Mouse (Mus musculus) kidney, adult 9 months (tissue): ENCODE measurements at regions not wholly inside any gene's neighbourhood (a gene's known extent, or its start where the extent isn't known, plus 50 kb on each side); places are given as distances from the start of the nearest gene placed in this dataset.
A peak's percentile ranks its signal among the peaks of the same experiment; 100 is the strongest.

Source experiments
- DNase-seq: peaks from one replicate; pipeline ENCODE4 v3.0.0; 2022

- DNase-seq, result no peak
Measured at GRCm38 (mm10) chr1:193618250-193618649, 248.2 kb upstream of the Camk1g start.

GRCm38 (mm10) chr1:193610471-193610870, 240.4 kb upstream of the Camk1g start:
- no peak for DNase-seq

DNA sequence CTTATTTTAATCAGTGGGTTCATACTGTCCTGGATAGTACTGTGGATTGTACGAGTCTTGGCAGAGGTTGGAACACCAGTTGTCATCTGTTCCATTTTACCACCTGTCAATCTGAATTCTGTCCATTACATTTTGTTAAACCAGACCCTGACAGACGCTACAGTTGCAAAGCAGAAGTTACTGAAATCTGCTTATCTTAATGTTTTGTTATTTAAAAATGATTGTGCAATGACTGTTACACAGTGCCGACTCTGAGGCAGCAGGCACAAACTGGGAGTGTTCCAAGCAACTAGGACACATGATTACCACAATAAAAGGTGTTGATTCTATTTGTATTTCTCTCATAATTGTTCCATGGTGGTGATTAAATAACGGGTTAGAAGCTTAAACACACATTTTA, 229.8 kb upstream of the Camk1g start:
- no peak for DNase-seq

GRCm38 (mm10) chr1:193599163-193599562, 229.1 kb upstream of the Camk1g start:
- no peak for DNase-seq

DNA sequence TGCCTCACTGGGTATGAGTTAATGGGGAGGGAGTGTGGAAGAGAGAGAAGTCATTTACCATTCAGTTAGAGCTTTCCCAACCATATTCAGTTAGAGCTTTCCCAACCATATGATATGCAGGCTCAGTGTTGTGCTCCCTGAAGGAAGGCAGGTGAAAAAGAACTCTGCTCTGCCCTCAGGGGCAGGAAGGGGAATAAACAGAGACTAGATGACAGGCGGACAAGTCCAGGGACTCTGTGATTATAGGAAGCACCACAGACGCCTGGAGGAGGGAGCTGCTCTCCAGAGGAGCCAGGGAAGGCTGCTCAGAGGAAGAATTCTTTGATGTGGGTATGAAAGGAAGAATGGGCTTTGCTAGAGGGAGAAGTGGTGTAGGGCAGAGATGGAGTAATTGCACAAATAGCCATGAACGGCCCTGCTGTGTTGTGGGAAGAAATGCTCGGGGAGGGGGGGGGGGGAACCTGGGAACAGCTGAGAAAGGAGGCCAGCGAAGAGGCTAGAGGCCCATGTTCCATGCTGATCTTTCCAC, 220.3 kb upstream of the Camk1g start:
- no peak for DNase-seq

GRCm38 (mm10) chr1:193588477-193589464, 218.7 kb upstream of the Camk1g start:
- peak; percentile 61 for DNase-seq

GRCm38 (mm10) chr1:193587317-193587716, 217.2 kb upstream of the Camk1g start:
- no peak for DNase-seq

DNA sequence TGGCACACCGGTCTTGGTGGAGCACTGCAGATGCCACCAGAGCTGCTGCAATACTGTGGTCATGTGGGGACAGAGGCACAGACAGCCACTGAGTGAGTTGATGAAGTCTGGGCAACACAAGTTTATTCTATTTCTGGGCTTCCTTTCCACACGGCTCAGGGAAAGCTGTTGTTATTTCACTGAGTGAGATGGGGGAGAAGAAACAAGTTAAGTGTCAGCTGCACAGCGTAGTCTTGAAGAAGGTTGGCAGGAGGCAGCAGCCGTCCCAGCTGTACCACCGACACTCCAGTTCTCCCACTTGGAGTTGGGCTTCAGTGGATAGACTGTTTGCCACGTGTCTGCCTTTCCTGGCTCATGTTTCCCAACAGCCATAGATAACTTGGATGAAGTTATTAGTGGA, 216.8 kb upstream of the Camk1g start:
- no peak for DNase-seq

DNA sequence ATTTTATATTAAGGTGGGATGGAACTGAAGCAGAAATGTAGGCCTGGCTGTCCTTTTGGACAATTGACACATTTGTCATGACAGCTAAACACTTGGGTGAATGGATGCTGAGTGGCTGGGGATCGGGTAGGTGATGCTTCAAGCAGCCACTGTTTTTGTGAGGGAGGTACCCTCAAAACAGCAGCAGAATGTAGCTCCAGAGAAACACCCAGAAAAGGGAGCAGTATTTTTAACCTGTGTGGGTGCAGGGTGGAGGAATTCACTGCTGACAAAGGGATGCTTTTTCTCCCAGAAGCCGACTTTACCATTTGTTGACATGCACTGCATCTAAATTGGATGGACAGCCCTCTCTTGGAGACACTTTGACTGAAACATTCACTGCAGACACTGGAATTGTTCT, 213.7 kb upstream of the Camk1g start:
- no peak for DNase-seq

GRCm38 (mm10) chr1:193580393-193580792, 210.3 kb upstream of the Camk1g start:
- no peak for DNase-seq

DNA sequence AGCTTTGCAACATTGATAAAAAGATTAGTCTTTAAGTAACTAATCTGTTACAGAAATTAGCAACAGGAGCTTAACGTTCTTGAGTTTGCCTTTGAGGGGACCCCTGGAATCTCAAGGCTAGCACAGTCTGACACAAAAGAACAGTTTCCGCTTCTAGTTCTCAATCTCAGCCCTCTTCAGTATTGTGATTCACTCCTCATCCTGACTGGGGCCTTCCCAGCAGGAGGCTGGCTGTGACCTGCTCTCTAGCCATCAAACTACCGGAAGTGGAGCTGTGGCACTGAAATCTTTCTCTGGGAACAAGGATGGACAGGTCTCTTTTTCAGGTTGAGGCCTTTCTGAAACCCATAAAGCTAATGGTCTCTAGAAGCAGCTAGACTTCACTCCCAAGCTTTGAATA, 209.6 kb upstream of the Camk1g start:
- no peak for DNase-seq

- DNase-seq, result peak; percentile 46
Measured at GRCm38 (mm10) chr1:193578661-193579175, 208.6 kb upstream of the Camk1g start.

DNA sequence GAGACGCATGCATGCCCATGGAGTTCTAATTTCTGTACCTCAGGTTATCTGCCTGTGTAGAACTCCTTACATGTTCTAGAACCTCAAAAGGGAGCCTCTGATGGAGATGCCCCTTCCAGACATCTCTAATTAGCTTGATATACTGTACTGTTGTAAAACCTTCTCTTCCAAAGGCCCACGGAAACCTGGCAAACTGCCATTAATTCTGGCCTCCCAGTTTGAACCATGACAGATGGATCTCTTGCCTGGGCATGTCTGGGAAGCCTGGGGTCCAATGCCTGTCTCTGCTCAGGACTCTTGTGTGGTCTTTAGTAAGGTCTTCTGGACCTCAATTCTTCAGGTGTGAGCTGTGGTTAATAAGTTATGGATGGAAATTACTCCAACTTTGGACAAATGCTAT, 207.7 kb upstream of the Camk1g start:
- DNase-seq, result no peak

GRCm38 (mm10) chr1:193575986-193576713, 206.1 kb upstream of the Camk1g start:
- peak; percentile 80 for DNase-seq

DNA sequence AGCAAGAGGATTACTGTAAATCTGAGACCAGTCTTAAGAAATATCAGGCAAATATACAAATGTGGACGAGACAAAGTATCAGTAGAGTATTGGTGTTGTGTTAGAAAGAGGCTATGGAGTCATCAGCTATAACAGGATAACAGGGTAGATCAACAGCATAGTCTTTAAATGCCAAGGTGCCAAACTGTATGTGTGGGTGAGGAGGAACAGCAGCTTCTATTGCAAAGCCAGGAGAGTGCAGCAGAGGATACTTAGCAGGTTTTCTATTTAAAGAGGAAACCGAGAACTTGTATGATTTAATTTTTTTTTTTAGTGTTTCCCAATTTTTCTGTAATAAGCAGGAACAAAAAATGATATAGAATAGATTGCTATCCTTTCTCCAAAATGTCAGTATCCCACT, 202.7 kb upstream of the Camk1g start:
- DNase-seq, result no peak

- DNase-seq, result no peak
Measured at GRCm38 (mm10) chr1:193572411-193572810, 202.3 kb upstream of the Camk1g start.

DNA sequence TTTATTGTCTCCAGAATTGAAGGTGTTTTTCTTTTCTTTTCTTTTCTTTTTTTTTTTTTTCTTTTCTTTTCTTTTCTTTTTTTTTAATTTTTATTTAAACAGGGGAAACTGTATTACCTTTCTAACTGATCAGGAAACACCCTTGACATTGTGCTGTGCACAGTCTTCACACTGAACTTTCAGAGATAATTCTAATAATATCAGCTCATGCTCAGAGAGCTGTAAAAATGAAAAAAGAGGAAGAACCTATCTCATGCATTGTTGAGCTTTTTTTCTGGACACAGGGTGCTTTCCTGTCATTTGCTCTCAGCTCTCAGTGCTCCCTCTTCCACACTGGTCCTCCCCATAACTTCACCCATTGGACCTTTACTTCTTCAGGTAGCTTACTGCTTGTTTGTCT, 201.0 kb upstream of the Camk1g start:
- DNase-seq, result no peak

DNA sequence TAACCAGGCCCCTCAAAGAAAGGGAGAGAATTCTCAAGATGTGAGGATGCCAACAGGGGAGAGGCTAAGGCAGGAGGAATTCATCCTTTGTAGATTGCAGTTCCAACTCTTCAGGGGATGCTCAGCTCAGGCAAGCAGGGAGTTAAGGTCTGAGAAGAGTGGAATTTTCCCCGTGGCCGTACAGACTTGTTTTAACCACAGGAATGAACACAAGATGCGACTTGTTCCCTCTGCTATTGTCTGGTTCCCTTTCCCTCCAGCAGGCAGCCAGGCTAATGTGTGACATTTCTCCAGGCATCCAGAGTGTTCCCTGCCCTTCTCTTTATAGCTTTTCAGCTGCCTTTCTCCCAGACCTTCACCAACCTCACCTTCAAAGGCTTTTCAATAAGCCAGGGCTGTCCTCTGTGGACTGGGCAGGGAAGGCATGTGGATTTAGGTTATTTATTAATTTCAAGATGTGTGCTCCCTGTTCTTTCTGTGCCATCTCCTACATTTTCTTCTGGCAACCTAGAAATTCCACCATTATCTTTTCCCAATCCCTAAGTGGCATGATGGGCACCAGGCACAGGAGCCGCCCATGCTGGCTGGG, 198.6 kb upstream of the Camk1g start:
- DNase-seq, result peak; percentile 40

DNA sequence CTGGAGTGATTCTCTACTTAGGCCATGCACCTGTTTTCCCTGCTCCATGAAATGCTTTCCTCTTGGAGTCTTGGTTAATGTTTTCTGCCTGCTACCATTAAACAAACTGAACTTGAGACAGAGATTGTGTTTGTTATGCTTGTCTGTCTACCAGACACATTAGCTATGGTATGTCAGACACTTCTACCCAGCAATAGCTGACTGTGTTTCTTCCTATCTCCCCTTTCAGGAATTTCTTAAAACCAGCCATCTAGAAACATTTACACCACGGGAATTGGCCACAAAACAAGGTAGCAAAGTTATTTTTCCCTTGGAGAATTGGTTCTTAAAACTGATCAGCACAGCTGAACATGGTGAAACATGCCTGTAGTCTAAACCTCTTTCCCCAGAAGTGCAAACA, 197.1 kb upstream of the Camk1g start:
- DNase-seq, result no peak

DNA sequence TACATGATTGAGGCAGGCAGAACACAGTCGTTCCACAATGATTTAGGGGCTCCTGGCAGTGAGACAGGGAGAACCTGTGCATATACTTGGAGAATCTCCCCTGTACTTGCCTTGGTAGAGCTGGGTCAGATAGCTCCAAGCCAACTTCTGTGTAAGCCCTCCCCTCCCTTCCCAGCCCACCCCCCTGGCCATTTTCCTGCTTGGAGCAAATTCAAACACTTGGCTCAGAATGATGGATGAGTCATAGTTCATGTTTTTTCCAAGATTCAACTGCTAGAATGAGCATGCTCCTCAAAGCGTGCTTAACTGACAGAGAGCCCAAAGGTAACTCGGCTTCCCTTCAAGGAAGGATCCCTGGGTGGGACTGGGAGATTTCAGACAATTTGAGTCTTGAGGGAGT, 194.1 kb upstream of the Camk1g start:
- DNase-seq, result no peak

DNA sequence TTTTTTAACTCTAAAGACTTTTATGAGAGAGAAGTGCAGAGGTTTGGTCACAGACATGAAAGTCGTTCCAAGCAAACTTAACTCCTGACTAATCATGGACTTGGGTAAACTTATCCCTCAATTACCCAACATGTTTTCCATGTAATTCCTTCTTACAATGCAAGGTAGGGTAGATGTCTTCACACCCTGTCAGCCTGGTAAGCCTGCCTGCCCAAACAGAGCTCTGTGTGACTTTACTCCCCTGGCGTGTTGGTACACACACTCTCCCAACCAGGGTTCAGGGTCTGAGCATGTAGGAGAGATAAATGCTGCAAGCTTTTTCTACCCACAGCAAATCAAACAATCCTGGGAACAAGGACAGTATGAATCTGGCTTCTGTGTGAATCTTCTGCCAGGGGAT, 192.1 kb upstream of the Camk1g start:
- no peak for DNase-seq

GRCm38 (mm10) chr1:193558122-193558521, 188.0 kb upstream of the Camk1g start:
- DNase-seq, result no peak

DNA sequence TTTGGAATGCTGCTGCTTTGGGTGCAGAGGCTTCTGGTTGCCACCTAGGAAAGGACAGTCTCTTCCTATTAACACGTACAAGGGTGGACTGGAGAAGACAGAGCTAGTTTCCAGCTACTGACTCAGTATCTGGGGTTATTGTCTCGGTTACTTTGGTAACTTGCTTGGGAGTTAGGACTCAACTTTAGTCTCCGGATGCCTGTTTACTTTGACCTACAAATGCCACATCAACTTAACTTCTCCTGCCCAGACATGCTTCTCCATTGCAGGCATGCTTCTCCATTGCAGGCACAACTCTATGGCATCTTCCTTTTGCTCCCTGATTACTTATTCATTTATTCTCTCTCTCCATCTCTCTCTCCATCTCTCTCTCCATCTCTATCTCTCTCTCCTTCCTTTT, 184.6 kb upstream of the Camk1g start:
- no peak for DNase-seq
